Mouse (Mus musculus): ENCODE data around the gene Slc4a11. TPM values are rescaled to one million over a fixed set of nuclear protein-coding genes. Genes with fewer than 3 reads are reported as not detected.

Slc4a11 gene
- total and polyA plus RNA-seq, 3 experiments, result 0.02 to 0.66 TPM; not detected in 1

DNA sequence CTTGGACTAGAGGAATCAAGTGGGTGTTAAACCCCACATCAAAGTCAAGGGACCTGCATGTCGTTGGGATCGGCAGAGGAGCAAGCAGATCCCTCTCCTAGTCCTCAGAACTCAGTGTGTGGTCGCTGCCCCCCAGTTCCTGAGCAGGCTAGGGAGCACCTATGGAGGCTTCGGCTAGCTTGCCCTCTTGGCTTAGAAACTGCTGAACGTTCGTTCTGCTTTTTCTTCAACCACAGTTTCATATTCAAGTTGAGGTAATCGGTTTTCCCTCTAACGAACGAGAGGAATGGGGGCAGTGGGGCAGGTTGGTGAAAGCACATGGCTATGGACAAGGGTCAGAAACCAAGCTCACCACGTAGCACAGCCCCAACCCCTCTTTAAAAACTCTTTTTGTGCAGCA lies 9.7 kb upstream of the Slc4a11 start:
- no peak for TF ChIP-seq GATA1 (IDR thresholded peaks at IDR 0.05; ENCODE audit: borderline replicate concordance, low read length)
- no peak for TF ChIP-seq GATA2 (IDR thresholded peaks at IDR 0.05; ENCODE audit: borderline replicate concordance, low read depth, low read length)
- TF ChIP-seq POLR2AphosphoS5 (IDR thresholded peaks at IDR 0.05; ENCODE audit: insufficient replicate concordance, low read depth, low read length), result no peak
- TF ChIP-seq CTCF (IDR thresholded peaks at IDR 0.05; ENCODE audit: low read depth, low read length), result no peak
- no peak for TF ChIP-seq TAL1 (conservative IDR thresholded peaks at IDR 0.05; ENCODE audit: low read depth, low read length)
- ATAC-seq (ENCODE audit: extremely low read depth, insufficient number of reproducible peaks, low FRiP score, poor library complexity, severe bottlenecking) (no peak), DNase-seq (ENCODE audit: low spot score) (no peak)
- Histone ChIP-seq H3K36me3 (replicated peaks) (no peaks in the 10 kb centered on the region), H3K4me1 (ENCODE audit: insufficient read depth, low read depth, low read length) (peaks cover 4% of the 10 kb centered on the region; the same call in 1 of the 2 replicates), H3K27me3 (ENCODE audit: insufficient read depth, low read length) (peaks cover 11% of the 10 kb centered on the region), H3K4me3 (ENCODE audit: low read depth, low read length) (no peak overlapping the region), H3K9me3 (replicated peaks) (no peaks in the 10 kb centered on the region)

DNA sequence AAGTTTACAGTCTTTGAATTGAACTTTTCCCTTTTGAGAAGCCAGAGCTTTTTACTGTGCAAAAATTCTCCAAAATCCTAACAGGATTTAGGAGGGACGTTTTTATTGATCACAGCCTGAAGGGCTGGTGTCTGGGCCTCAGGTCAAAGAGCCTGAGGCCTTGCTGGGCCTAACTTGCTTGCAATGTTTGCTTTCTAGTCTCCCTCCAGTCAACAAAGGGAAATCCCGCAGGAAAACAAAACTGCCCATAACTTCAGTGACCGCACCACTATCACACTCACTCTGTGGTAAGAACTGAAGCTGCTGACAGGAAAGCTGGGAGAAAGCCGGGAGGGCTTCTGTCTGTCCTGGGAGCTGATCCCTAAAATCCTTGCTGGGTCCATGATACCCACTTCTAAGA lies 9.3 kb upstream of the Slc4a11 start:
- no peaks in the 10 kb centered on the region for H3K9me3 ChIP-seq (replicated peaks)
- H3K4me3 ChIP-seq (ENCODE audit: low read depth, low read length), result no peak overlapping the region
- peaks cover 4% of the 10 kb centered on the region; the same call in 1 of the 2 replicates for H3K4me1 ChIP-seq (ENCODE audit: insufficient read depth, low read depth, low read length)
- no peak for TF ChIP-seq GATA2 (IDR thresholded peaks at IDR 0.05; ENCODE audit: borderline replicate concordance, low read depth, low read length)
- TF ChIP-seq GATA1 (IDR thresholded peaks at IDR 0.05; ENCODE audit: borderline replicate concordance, low read length), result no peak
- TF ChIP-seq CTCF (IDR thresholded peaks at IDR 0.05; ENCODE audit: low read depth, low read length), result no peak
- TF ChIP-seq POLR2AphosphoS5 (IDR thresholded peaks at IDR 0.05; ENCODE audit: insufficient replicate concordance, low read depth, low read length), result no peak
- no peak for TF ChIP-seq TAL1 (conservative IDR thresholded peaks at IDR 0.05; ENCODE audit: low read depth, low read length)
- DNase-seq (ENCODE audit: low spot score), result no peak
- peaks cover 11% of the 10 kb centered on the region for H3K27me3 ChIP-seq (ENCODE audit: insufficient read depth, low read length)
- ATAC-seq (ENCODE audit: extremely low read depth, insufficient number of reproducible peaks, low FRiP score, poor library complexity, severe bottlenecking), result no peak
- no peaks in the 10 kb centered on the region for H3K36me3 ChIP-seq (replicated peaks)

DNA sequence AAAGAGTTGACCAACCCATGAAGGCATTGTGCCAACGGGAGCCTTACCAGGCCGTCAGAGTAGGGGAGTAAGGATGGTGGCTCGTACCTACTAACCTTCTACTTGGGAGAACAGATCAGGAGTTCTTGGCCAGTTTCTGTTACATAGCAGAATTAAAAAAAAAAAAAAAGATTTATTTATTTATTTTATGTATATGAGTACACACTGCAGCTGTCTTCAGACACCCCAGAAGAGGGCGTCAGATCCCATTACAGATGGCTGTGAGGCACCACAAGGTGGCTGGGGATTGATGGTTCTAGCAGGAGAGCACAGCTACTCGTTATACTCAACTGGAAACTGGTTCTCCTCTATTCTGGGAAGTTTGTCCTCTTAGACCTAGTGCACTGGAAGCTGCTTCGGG lies 7.9 kb upstream of the Slc4a11 start:
- H3K9me3 ChIP-seq (replicated peaks), result no peaks in the 10 kb centered on the region

DNA sequence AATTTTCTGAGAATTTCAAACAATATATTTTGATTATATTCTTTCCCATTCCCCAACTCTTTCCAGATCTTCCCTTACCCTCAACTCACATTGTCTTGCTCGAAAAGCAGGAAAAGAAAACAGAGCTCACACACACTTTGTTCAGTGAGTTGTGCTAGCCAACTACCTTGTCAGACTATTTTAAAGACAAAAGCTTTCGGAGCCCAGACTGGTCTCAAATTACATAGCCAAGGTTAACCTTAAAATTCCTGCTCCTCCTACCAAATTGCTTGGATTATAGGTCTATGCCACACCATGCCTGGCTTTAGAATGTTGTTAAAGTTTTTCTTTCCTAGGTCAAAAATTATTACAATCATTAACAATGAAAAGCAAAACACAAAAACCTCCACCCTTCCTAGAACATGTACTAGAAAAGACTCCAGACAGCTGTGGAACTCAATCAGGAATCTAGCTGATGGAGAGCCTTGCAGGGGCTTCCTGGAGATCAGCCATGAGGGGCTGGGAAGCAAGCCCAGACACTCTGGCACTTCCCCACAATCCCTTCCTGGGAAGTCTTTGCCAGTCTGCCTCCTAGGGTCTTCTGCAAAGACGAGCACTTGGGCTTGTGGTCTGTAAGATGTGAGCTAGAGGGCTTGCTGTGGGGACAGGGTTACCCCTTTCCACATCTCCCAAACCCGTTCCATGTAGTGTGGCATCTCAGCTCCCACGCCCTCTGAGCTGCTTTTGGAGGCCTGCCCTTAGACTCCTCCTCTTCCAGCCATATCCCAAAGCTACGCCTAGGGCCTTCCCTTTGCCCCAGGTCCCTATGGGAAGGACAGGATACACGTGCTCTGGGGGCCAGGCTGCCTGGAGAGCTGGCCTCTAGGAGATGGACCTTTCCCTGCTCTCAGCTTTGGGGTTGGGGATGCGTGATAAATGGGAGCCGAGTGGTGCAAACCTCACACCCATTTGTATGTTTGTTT lies 7.0 kb upstream of the Slc4a11 start:
- H3K4me3 ChIP-seq (ENCODE audit: low read depth, low read length), result no peak overlapping the region
- DNase-seq (ENCODE audit: low spot score) (no peak), ATAC-seq (ENCODE audit: extremely low read depth, insufficient number of reproducible peaks, low FRiP score, poor library complexity, severe bottlenecking) (no peak)
- TF ChIP-seq TAL1 (conservative IDR thresholded peaks at IDR 0.05; ENCODE audit: low read depth, low read length), result no peak
- no peak for TF ChIP-seq POLR2AphosphoS5 (IDR thresholded peaks at IDR 0.05; ENCODE audit: insufficient replicate concordance, low read depth, low read length)
- TF ChIP-seq GATA1 (IDR thresholded peaks at IDR 0.05; ENCODE audit: borderline replicate concordance, low read length), result no peak
- no peak for TF ChIP-seq CTCF (IDR thresholded peaks at IDR 0.05; ENCODE audit: low read depth, low read length)
- peaks cover 21% of the 10 kb centered on the region for H3K27me3 ChIP-seq (ENCODE audit: insufficient read depth, low read length)
- no peaks in the 10 kb centered on the region for H3K36me3 ChIP-seq (replicated peaks)
- H3K4me1 ChIP-seq (ENCODE audit: insufficient read depth, low read depth, low read length), result peaks cover 4% of the 10 kb centered on the region; the same call in 1 of the 2 replicates
- H3K9me3 ChIP-seq (replicated peaks), result no peaks in the 10 kb centered on the region

More for the DNA sequence above, 7.9 kb upstream of the Slc4a11 start:
- TF ChIP-seq CTCF (IDR thresholded peaks at IDR 0.05; ENCODE audit: low read depth, low read length) (no peak), POLR2AphosphoS5 (IDR thresholded peaks at IDR 0.05; ENCODE audit: insufficient replicate concordance, low read depth, low read length) (no peak), GATA2 (IDR thresholded peaks at IDR 0.05; ENCODE audit: borderline replicate concordance, low read depth, low read length) (no peak), TAL1 (conservative IDR thresholded peaks at IDR 0.05; ENCODE audit: low read depth, low read length) (no peak), GATA1 (IDR thresholded peaks at IDR 0.05; ENCODE audit: borderline replicate concordance, low read length) (no peak)
- peaks cover 15% of the 10 kb centered on the region for H3K27me3 ChIP-seq (ENCODE audit: insufficient read depth, low read length)
- DNase-seq (ENCODE audit: low spot score) (no peak), ATAC-seq (ENCODE audit: extremely low read depth, insufficient number of reproducible peaks, low FRiP score, poor library complexity, severe bottlenecking) (no peak)
- H3K4me3 ChIP-seq (ENCODE audit: low read depth, low read length), result no peak overlapping the region
- no peaks in the 10 kb centered on the region for H3K36me3 ChIP-seq (replicated peaks)
- peaks cover 4% of the 10 kb centered on the region; the same call in 1 of the 2 replicates for H3K4me1 ChIP-seq (ENCODE audit: insufficient read depth, low read depth, low read length)

DNA sequence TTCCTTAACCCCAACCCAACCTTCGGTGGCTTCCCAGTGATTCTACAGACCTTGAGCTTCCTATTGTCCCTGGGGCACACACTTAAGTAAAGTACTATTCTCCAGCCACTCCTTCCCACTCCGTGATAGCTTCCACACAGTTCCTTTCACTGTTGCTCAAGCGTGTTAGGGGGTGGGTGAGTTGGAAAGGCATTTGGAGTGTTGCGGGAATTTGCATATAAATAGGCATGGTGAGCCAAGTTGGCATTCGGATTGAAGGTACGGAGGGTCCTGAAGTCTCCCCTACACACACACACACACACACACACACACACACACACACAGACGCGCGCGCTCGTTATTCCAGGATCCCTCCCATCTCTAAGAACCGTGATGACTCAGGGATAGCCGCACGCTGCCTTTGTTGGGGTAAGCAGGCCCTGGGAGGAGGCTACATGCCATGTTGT lies 525 bp upstream of the Slc4a11 start:
- H3K27me3 ChIP-seq (ENCODE audit: insufficient read depth, low read length), result peaks cover 59% of the 10 kb centered on the region

DNA sequence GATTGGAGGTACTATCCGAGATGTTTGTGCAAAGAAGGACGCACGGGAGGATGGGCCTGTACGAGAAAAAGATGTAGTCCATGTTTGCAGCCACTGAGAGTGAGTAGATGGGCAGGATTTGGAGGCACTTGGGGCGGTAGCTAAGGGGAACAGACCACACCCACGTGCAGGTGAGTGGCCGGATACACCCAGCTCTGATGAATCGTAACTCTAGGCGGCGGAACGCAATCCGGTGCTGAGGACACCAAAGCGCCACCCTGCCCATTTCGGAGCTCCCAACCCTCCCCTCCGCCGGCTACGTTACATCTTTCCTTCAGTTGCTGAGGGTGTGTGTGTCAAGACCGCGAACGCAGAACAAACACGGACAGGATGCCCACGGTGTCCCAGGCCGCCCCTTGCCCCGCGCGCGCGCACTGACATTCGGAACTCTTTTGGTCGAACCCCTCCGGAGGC lies 593 bp downstream of the Slc4a11 start:
- Histone ChIP-seq H3K4me1 (ENCODE audit: insufficient read depth, low read depth, low read length) (peaks cover 18% of the 10 kb centered on the region), H3K27me3 (ENCODE audit: insufficient read depth, low read length) (peaks cover 63% of the 10 kb centered on the region), H3K36me3 (replicated peaks) (no peaks in the 10 kb centered on the region), H3K9me3 (replicated peaks) (no peaks in the 10 kb centered on the region), H3K4me3 (ENCODE audit: low read depth, low read length) (peak overlapping the region; percentile 71; the same call in 1 of the 2 replicates)
- no peak for TF ChIP-seq CTCF (IDR thresholded peaks at IDR 0.05; ENCODE audit: low read depth, low read length)
- TF ChIP-seq POLR2AphosphoS5 (IDR thresholded peaks at IDR 0.05; ENCODE audit: insufficient replicate concordance, low read depth, low read length), result no peak
- TF ChIP-seq GATA1 (IDR thresholded peaks at IDR 0.05; ENCODE audit: borderline replicate concordance, low read length), result no peak
- TF ChIP-seq GATA2 (IDR thresholded peaks at IDR 0.05; ENCODE audit: borderline replicate concordance, low read depth, low read length), result no peak
- no peak for TF ChIP-seq TAL1 (conservative IDR thresholded peaks at IDR 0.05; ENCODE audit: low read depth, low read length)
- ATAC-seq (ENCODE audit: extremely low read depth, insufficient number of reproducible peaks, low FRiP score, poor library complexity, severe bottlenecking), result no peak
- no peak for DNase-seq (ENCODE audit: low spot score)

More for the DNA sequence above, 525 bp upstream of the Slc4a11 start:
- no peak for ATAC-seq (ENCODE audit: extremely low read depth, insufficient number of reproducible peaks, low FRiP score, poor library complexity, severe bottlenecking)
- Histone ChIP-seq H3K9me3 (replicated peaks) (no peaks in the 10 kb centered on the region), H3K4me1 (ENCODE audit: insufficient read depth, low read depth, low read length) (peaks cover 18% of the 10 kb centered on the region), H3K36me3 (replicated peaks) (no peaks in the 10 kb centered on the region), H3K4me3 (ENCODE audit: low read depth, low read length) (peak overlapping the region; percentile 71; the same call in 1 of the 2 replicates)
- no peak for TF ChIP-seq CTCF (IDR thresholded peaks at IDR 0.05; ENCODE audit: low read depth, low read length)
- TF ChIP-seq POLR2AphosphoS5 (IDR thresholded peaks at IDR 0.05; ENCODE audit: insufficient replicate concordance, low read depth, low read length), result no peak
- no peak for TF ChIP-seq GATA1 (IDR thresholded peaks at IDR 0.05; ENCODE audit: borderline replicate concordance, low read length)
- no peak for TF ChIP-seq TAL1 (conservative IDR thresholded peaks at IDR 0.05; ENCODE audit: low read depth, low read length)
- no peak for TF ChIP-seq GATA2 (IDR thresholded peaks at IDR 0.05; ENCODE audit: borderline replicate concordance, low read depth, low read length)
- no peak for DNase-seq (ENCODE audit: low spot score)

Measured in G1E (cell line).